Mouse (Mus musculus) liver, adult 2 months (tissue): ENCODE measurements at regions not wholly inside any gene's neighbourhood (a gene's known extent, or its start where the extent isn't known, plus 50 kb on each side); places are given as distances from the start of the nearest gene placed in this dataset.

ENCODE experiments used
- DNase-seq: peaks from one replicate; pipeline ENCODE4 v3.0.0-alpha.2; 2011; ENCODE audit warnings: low read depth, low spot score; ENCODE audit errors: extremely low read depth
- H3K27ac ChIP-seq: fragments of 200-500 bp; replicated peaks from 2 replicates; pipeline ENCODE4 v1.5.1; 2012; ENCODE audit warnings: low read depth, mild to moderate bottlenecking, control low read depth, inconsistent platforms, low read length; ENCODE audit not compliant: insufficient read depth
- H3K27me3 ChIP-seq: fragments of 200-500 bp; 2 replicates; pipeline ENCODE4 v1.6.1; 2012; ENCODE audit warnings: mild to moderate bottlenecking, moderate library complexity, low read length, inconsistent platforms; ENCODE audit not compliant: control insufficient read depth, insufficient read depth
- H3K36me3 ChIP-seq: fragments of 200-500 bp; 2 replicates; pipeline ENCODE4 v1.6.1; 2012; ENCODE audit warnings: low read length, inconsistent platforms; ENCODE audit not compliant: control insufficient read depth, insufficient read depth
- H3K4me1 ChIP-seq: fragments of 200-500 bp; 2 replicates; pipeline ENCODE4 v1.6.1; 2011; ENCODE audit warnings: low read length; ENCODE audit not compliant: control insufficient read depth, insufficient read depth
- H3K4me3 ChIP-seq: fragments of 200-500 bp; 2 replicates; pipeline ENCODE4 v1.5.1; 2011; ENCODE audit warnings: low read depth, mild to moderate bottlenecking, control low read depth, low read length, moderate library complexity; ENCODE audit not compliant: insufficient read depth
- H3K79me2 ChIP-seq: fragments of 200-500 bp; 2 replicates; pipeline ENCODE4 v1.6.1; 2012; ENCODE audit warnings: inconsistent platforms, mild to moderate bottlenecking, low read length, moderate library complexity; ENCODE audit not compliant: control insufficient read depth, insufficient read depth
- H3K9ac ChIP-seq: fragments of 200-500 bp; 2 replicates; pipeline ENCODE4 v1.6.1; 2012; ENCODE audit warnings: low read depth, mild to moderate bottlenecking, control low read depth, inconsistent platforms, low read length
- CTCF ChIP-seq: fragments of 200-500 bp; IDR thresholded peaks from 2 replicates; pipeline ENCODE4 v1.5.1; 2011; ENCODE audit warnings: low read depth, low read length, control low read depth
- POLR2A ChIP-seq: fragments of 200-500 bp; IDR thresholded peaks from 2 replicates; pipeline ENCODE4 v1.6.1; 2011; ENCODE audit warnings: low read length, control low read depth; ENCODE audit not compliant: insufficient read depth; ENCODE audit errors: extremely low read depth
- WGBS: fragments of 180-500 bp; shearing (Covaris S2); methylation state at CpG from one replicate; pipeline ENCODE4 v1.1.7; 2018; 5-methylcytosine and 5-hydroxymethylcytosine counted together

DNA sequence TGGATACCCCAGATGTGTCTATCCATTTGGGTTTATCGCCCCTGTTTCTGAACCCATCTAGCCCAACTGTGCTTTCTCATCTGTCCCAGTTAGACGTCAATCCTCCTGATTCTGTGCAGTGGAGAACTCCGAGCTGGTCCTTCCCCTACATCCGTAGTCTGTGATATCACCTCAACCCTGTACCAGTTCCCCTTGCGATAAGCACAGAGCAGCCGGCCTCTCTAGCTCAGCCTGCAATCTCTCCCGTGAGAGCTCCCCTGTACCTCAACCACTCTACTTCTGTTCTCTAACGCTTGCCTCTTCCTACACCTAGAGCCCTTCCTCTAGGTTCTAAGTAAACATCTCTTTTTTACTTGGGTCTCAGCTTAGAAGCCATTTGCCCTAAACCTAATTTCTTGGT, 211.5 kb downstream of the Galc start:
- WGBS = 76% methylated on average over 8 of the region's 8 CpGs
- H3K4me1 ChIP-seq = no peaks in the 10 kb centered on the region
- no peaks in the 10 kb centered on the region for H3K79me2 ChIP-seq
- H3K4me3 ChIP-seq = no peak overlapping the region
- no peak for DNase-seq
- H3K27ac ChIP-seq = no peak overlapping the region
- H3K9ac ChIP-seq = no peak overlapping the region
- no peak for TF ChIP-seq POLR2A
- TF ChIP-seq CTCF = no peak
- H3K36me3 ChIP-seq = no peaks in the 10 kb centered on the region
- H3K27me3 ChIP-seq = no peaks in the 10 kb centered on the region

GRCm38 (mm10) chr12:98046459-98047440, 212.5 kb downstream of the Galc start:
- no peaks in the 10 kb centered on the region for H3K4me1 ChIP-seq
- H3K4me3 ChIP-seq = no peak overlapping the region
- no peaks in the 10 kb centered on the region for H3K79me2 ChIP-seq
- H3K27me3 ChIP-seq = no peaks in the 10 kb centered on the region
- no peaks in the 10 kb centered on the region for H3K36me3 ChIP-seq
- TF ChIP-seq CTCF (no peak), POLR2A (no peak)
- DNase-seq = no peak
- no peak overlapping the region for H3K9ac ChIP-seq
- H3K27ac ChIP-seq = no peak overlapping the region
- WGBS = 75% methylated on average over 11 of the region's 11 CpGs

- 63% methylated on average over 5 of the region's 5 CpGs for WGBS
- Histone ChIP-seq H3K79me2 (no peaks in the 10 kb centered on the region), H3K27me3 (no peaks in the 10 kb centered on the region), H3K4me1 (no peaks in the 10 kb centered on the region), H3K4me3 (no peak overlapping the region), H3K36me3 (no peaks in the 10 kb centered on the region), H3K9ac (no peak overlapping the region), H3K27ac (no peak overlapping the region)
- no peak for DNase-seq
- TF ChIP-seq POLR2A = no peak
- no peak for TF ChIP-seq CTCF
Observed at GRCm38 (mm10) chr12:98045784-98046458, 213.3 kb downstream of the Galc start.

- WGBS = 71% methylated on average over 5 of the region's 5 CpGs
- no peak for TF ChIP-seq CTCF
- no peak for TF ChIP-seq POLR2A
- no peak overlapping the region for H3K4me3 ChIP-seq
Observed at GRCm38 (mm10) chr12:98043436-98043835, 215.8 kb downstream of the Galc start.

GRCm38 (mm10) chr12:98039677-98040076, 219.6 kb downstream of the Galc start:
- no peak overlapping the region for H3K4me3 ChIP-seq
- H3K4me1 ChIP-seq = no peaks in the 10 kb centered on the region
- DNase-seq = no peak
- H3K27me3 ChIP-seq = no peaks in the 10 kb centered on the region
- H3K9ac ChIP-seq = no peak overlapping the region
- no peaks in the 10 kb centered on the region for H3K79me2 ChIP-seq
- H3K27ac ChIP-seq = no peak overlapping the region
- TF ChIP-seq POLR2A (no peak), CTCF (no peak)
- no peaks in the 10 kb centered on the region for H3K36me3 ChIP-seq
- 83% methylated on average over 4 of the region's 4 CpGs for WGBS

More at GRCm38 (mm10) chr12:98043436-98043835, 215.8 kb downstream of the Galc start:
- DNase-seq = no peak
- Histone ChIP-seq H3K4me1 (no peaks in the 10 kb centered on the region), H3K9ac (no peak overlapping the region), H3K36me3 (no peaks in the 10 kb centered on the region), H3K27me3 (no peaks in the 10 kb centered on the region), H3K27ac (no peak overlapping the region), H3K79me2 (no peaks in the 10 kb centered on the region)
